Mouse (Mus musculus): ENCODE measurements at regions not wholly inside any gene's neighbourhood (a gene's known extent, or its start where the extent isn't known, plus 50 kb on each side); places are given as distances from the start of the nearest gene placed in this dataset.

GRCm38 (mm10) chr9:48075661-48076240 lies 86.1 kb upstream of the Nxpe4 start:
- no peak for TF ChIP-seq NELFE (IDR thresholded peaks at IDR 0.05; ENCODE audit: low read depth, low read length)
- no peak for TF ChIP-seq MYB (IDR thresholded peaks at IDR 0.05; ENCODE audit: low read depth, low read length)
- no peak for TF ChIP-seq CHD2 (IDR thresholded peaks at IDR 0.05; ENCODE audit: low read length)
- TF ChIP-seq CTCF (IDR thresholded peaks at IDR 0.05 in 2 of 3, conservative IDR thresholded peaks at IDR 0.05 in 1 of 3; ENCODE audit: control insufficient read depth in 1 of 3, insufficient read depth in 1 of 3, low read depth in 2 of 3, low read length in 3 of 3, poor library complexity in 1 of 3, severe bottlenecking in 1 of 3): no peak
- no peak for TF ChIP-seq GATA1 (IDR thresholded peaks at IDR 0.05; ENCODE audit: low read depth, low read length)
- TF ChIP-seq ZC3H11A (IDR thresholded peaks at IDR 0.05; ENCODE audit: low read depth, low read length): no peak
